Mouse (Mus musculus) neural tube, embryonic 15.5 days (tissue): Measurements from ENCODE around the gene RPS10-NUDT3. TPM values are rescaled to one million over a fixed set of nuclear protein-coding genes. Genes with fewer than 3 reads are reported as not detected.
A peak's percentile ranks its signal among the peaks of the same experiment; 100 is the strongest.
"Not testable (repeated sequence)": the region's sequence is repeated elsewhere in the genome, so short reads cannot be mapped to it uniquely, and the experiment has no call there.

ENCODE experiments used
- ATAC-seq: fragments of 200-750 bp; cut with Nextera tagmentation; 2 replicates; pipeline ENCODE4 v1.8.0; 2017; ENCODE audit warnings: mild to moderate bottlenecking, moderate TSS enrichment, moderate library complexity; ENCODE audit not compliant: low FRiP score
- H3K27ac ChIP-seq: fragments of 300-500 bp; sonication (generic); replicated peaks from 2 replicates; pipeline ENCODE4 v1.5.1; 2015; ENCODE audit warnings: mild to moderate bottlenecking, inconsistent platforms
- H3K27me3 ChIP-seq: fragments of 300-500 bp; sonication (generic); replicated peaks from 2 replicates; pipeline ENCODE4 v1.6.1; 2015; ENCODE audit warnings: inconsistent platforms
- H3K36me3 ChIP-seq: fragments of 300-500 bp; sonication (generic); 2 replicates; pipeline ENCODE4 v1.6.1; 2015; ENCODE audit warnings: inconsistent platforms
- H3K4me1 ChIP-seq: fragments of 300-500 bp; sonication (generic); 2 replicates; pipeline ENCODE4 v1.6.1; 2015; ENCODE audit warnings: inconsistent platforms
- H3K4me2 ChIP-seq: fragments of 300-500 bp; sonication (generic); 2 replicates; pipeline ENCODE4 v1.6.1; 2015; ENCODE audit warnings: inconsistent platforms, mild to moderate bottlenecking, moderate library complexity
- H3K4me3 ChIP-seq: fragments of 300-500 bp; sonication (generic); replicated peaks from 2 replicates; pipeline ENCODE4 v1.5.1; 2015; ENCODE audit warnings: mild to moderate bottlenecking, inconsistent platforms
- H3K9ac ChIP-seq: fragments of 300-500 bp; sonication (generic); replicated peaks from 2 replicates; pipeline ENCODE4 v1.6.1; 2015; ENCODE audit warnings: mild to moderate bottlenecking, inconsistent platforms
- H3K9me3 ChIP-seq: fragments of 300-500 bp; sonication (generic); replicated peaks from 2 replicates; pipeline ENCODE4 v1.6.1; 2016; ENCODE audit warnings: inconsistent platforms
- WGBS: fragments of 180-500 bp; shearing (Covaris S2); methylation state at CpG from one replicate; pipeline ENCODE4 v1.1.7; 2015; ENCODE audit warnings: mixed read lengths; 5-methylcytosine and 5-hydroxymethylcytosine counted together
- polyA plus RNA-seq: library from polyadenylated mRNA; unstranded; fragments of >200 nt; fragmentation: Nextera tagmentation; extraction: Ambion mirVana; gene quantifications from 2 replicates; pipeline ENCODE4 v1.2.1, GENCODE M21; 2015

Gene RPS10-NUDT3
- polyA plus RNA-seq, 1 experiment from 2014 or later, result not detected

DNA sequence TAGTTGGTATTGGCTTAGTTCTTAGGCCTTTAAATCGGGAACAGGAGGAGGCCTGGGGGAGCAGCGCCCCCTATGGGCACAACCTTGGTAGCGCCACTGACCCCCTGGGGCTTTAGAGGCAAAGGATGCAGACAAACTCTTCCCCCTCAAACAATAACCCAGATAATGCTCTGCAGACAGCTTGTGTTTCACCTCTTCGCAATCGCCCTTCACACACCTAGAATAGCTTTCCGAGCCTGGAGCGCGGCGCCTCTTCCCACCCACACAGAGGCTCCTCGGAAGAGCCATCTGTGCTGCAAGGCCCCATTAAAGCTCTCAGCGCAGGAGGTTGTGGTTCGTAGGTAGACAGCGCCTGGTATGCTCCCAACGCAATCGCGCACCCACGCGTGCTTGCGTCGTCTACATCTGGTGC is 3.9 kb upstream of the RPS10-NUDT3 start:
- H3K36me3 ChIP-seq, result no peaks in the 10 kb centered on the region
- no peak for ATAC-seq
- no peak overlapping the region for H3K27ac ChIP-seq
- 86% methylated on average over 20 of the region's 20 CpGs for WGBS
- H3K4me2 ChIP-seq, result no peak overlapping the region
- no peaks in the 10 kb centered on the region for H3K27me3 ChIP-seq
- H3K9me3 ChIP-seq, result no peaks in the 10 kb centered on the region
- no peak overlapping the region for H3K4me3 ChIP-seq
- peaks cover 29% of the 10 kb centered on the region for H3K4me1 ChIP-seq
- H3K9ac ChIP-seq, result no peak overlapping the region

GRCm38 (mm10) chr17:27637333-27637732 is 2.3 kb upstream of the RPS10-NUDT3 start:
- WGBS, result 41% methylated on average over 9 of the region's 9 CpGs
- H3K9me3 ChIP-seq, result no peaks in the 10 kb centered on the region
- peaks cover 35% of the 10 kb centered on the region for H3K4me1 ChIP-seq
- H3K36me3 ChIP-seq, result peaks cover 14% of the 10 kb centered on the region
- H3K27ac ChIP-seq, result no peak overlapping the region
- ATAC-seq, result no peak
- no peak overlapping the region for H3K4me3 ChIP-seq
- H3K9ac ChIP-seq, result no peak overlapping the region
- no peak overlapping the region for H3K4me2 ChIP-seq
- H3K27me3 ChIP-seq, result no peaks in the 10 kb centered on the region

DNA sequence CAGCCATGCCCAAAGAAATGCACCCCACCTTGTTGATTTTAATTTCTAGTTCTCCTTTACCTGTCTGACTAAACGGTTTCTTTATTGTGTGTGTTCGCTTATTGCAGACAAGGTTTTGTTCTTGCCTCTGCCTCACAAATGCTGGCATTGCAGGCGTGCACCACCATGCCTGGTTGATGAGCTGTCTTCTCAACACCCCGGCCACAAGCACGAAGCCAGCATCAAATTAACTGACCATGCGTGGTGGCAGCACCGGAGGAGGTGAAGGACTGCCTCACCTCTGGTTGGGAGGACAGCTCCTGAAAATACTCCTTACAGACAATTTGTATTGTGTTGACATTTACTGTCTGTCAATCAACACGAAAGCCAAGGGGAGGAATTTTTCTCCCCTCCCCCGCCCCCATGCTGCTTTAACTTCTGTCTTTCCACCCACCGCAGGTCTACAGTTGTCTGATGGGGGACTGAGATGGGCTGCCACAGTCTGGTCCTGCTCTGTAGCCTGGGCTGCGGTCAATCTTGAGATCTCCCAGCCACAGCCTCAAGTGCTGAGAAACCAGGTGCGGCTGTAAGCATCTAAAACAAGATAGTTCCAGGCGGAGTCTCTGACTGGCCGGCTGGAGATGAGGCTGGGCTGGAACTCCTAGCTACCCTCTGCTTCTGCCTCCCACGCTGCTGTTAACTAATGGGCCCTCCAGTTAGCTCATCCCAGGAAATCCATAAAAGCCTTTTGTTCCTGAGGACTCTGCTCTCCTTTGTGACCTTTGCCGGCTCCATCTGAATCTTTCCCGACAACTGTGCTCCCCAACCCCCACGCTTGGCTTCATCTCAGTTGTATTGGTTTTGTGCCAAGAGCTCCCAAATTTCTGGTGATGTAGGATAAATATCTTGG is 1.4 kb upstream of the RPS10-NUDT3 start, which contains the start of gene Rps10:
Gene Rps10, minus strand, starts transcription at position 538 of the 889 bp plus-strand sequence.
- peaks cover 24% of the 10 kb centered on the region for H3K36me3 ChIP-seq
- H3K4me1 ChIP-seq, result peaks cover 42% of the 10 kb centered on the region
- H3K27ac ChIP-seq, result peak within 1 kb of the TSS; percentile 86
- 21% methylated on average over 18 of the region's 18 CpGs for WGBS
- ATAC-seq, result no peak
- peak within 1 kb of the TSS; percentile 84 for H3K4me3 ChIP-seq
- peak within 1 kb of the TSS; percentile 53; the same call in 1 of the 2 replicates for H3K9ac ChIP-seq
- H3K9me3 ChIP-seq, result no peaks in the 10 kb centered on the region
- H3K27me3 ChIP-seq, result no peaks in the 10 kb centered on the region
- H3K4me2 ChIP-seq, result peak within 1 kb of the TSS; percentile 85

GRCm38 (mm10) chr17:27635575-27635903 is 517 bp upstream of the RPS10-NUDT3 start:
- 37% methylated on average over 9 of the region's 9 CpGs for WGBS
- peak overlapping the region; percentile 84 for H3K4me3 ChIP-seq
- H3K27ac ChIP-seq, result peak overlapping the region; percentile 86
- peaks cover 42% of the 10 kb centered on the region for H3K4me1 ChIP-seq
- H3K9ac ChIP-seq, result peak overlapping the region; percentile 53
- not testable (repeated sequence) for H3K27me3 ChIP-seq, H3K9me3 ChIP-seq, ATAC-seq
- peak overlapping the region; percentile 85 for H3K4me2 ChIP-seq
- H3K36me3 ChIP-seq, result peaks cover 32% of the 10 kb centered on the region

DNA sequence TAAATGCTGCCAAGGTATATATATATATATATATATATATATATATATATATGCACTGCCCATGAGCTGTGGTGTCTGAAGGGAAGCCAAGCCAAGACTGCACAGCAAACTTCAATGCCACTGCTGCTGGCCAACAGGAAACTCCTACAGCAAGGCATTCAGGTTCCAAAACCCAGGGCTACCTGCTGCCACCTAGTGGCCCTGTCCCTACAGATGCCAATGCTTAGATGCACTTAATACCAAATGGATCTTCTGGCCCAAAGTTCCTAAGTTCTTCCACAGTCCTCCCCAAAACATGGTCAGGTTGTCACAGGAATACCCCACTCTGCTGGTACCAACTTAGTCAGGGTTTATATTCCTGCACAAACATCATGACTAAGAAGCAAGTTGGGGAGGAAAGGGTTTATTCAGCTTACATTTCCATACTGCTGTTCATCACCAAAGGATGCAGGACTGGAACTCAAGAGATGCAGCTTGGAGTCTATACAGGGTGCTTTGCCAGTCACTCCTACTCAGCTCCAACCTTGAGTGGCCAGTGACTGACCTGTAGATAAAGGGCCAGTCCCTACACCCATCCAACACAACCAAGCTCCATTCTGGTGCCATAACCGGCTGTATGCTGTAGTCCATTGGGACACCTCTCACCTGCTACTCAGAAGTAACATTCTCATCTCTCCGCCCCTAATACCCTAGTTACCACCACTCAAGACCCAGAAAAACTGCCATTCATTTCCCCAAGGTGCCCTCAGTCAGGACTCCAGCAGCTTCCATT is 5.6 kb downstream of the RPS10-NUDT3 start:
- peaks cover 43% of the 10 kb centered on the region for H3K36me3 ChIP-seq
- peak overlapping the region; percentile 28 for H3K27ac ChIP-seq
- no peak overlapping the region for H3K4me3 ChIP-seq
- no peak for ATAC-seq
- no peaks in the 10 kb centered on the region for H3K9me3 ChIP-seq
- no peak overlapping the region for H3K4me2 ChIP-seq
- peaks cover 32% of the 10 kb centered on the region for H3K4me1 ChIP-seq
- H3K9ac ChIP-seq, result no peak overlapping the region
- 62% methylated on average over 2 of the region's 2 CpGs for WGBS
- H3K27me3 ChIP-seq, result no peaks in the 10 kb centered on the region

- Histone ChIP-seq H3K27ac (no peak overlapping the region), H3K4me3 (no peak overlapping the region), H3K36me3 (peaks cover 38% of the 10 kb centered on the region), H3K4me2 (no peak overlapping the region), H3K9ac (no peak overlapping the region), H3K9me3 (no peaks in the 10 kb centered on the region), H3K4me1 (peaks cover 30% of the 10 kb centered on the region), H3K27me3 (no peaks in the 10 kb centered on the region)
- no peak for ATAC-seq
- WGBS, result 89% methylated on average over 8 of the region's 8 CpGs
Measured at GRCm38 (mm10) chr17:27628376-27628775, 6.6 kb downstream of the RPS10-NUDT3 start.

GRCm38 (mm10) chr17:27627451-27627850 is 7.6 kb downstream of the RPS10-NUDT3 start:
- Histone ChIP-seq H3K9ac (no peak overlapping the region), H3K4me3 (no peak overlapping the region), H3K36me3 (peaks cover 29% of the 10 kb centered on the region), H3K27me3 (no peaks in the 10 kb centered on the region), H3K9me3 (no peaks in the 10 kb centered on the region), H3K27ac (no peak overlapping the region; the same call in 1 of the 2 replicates), H3K4me2 (no peak overlapping the region), H3K4me1 (peaks cover 21% of the 10 kb centered on the region)
- WGBS, result 49% methylated on average over 5 of the region's 5 CpGs
- ATAC-seq, result no peak

GRCm38 (mm10) chr17:27626681-27627080 is 8.3 kb downstream of the RPS10-NUDT3 start:
- Histone ChIP-seq H3K4me1 (peaks cover 15% of the 10 kb centered on the region), H3K4me3 (no peak overlapping the region), H3K9me3 (no peaks in the 10 kb centered on the region), H3K9ac (no peak overlapping the region), H3K27me3 (no peaks in the 10 kb centered on the region), H3K36me3 (peaks cover 22% of the 10 kb centered on the region), H3K4me2 (no peak overlapping the region), H3K27ac (peak overlapping the region; percentile 65)
- peak; percentile 22 for ATAC-seq
- WGBS, result 14% methylated on average over 5 of the region's 5 CpGs

DNA sequence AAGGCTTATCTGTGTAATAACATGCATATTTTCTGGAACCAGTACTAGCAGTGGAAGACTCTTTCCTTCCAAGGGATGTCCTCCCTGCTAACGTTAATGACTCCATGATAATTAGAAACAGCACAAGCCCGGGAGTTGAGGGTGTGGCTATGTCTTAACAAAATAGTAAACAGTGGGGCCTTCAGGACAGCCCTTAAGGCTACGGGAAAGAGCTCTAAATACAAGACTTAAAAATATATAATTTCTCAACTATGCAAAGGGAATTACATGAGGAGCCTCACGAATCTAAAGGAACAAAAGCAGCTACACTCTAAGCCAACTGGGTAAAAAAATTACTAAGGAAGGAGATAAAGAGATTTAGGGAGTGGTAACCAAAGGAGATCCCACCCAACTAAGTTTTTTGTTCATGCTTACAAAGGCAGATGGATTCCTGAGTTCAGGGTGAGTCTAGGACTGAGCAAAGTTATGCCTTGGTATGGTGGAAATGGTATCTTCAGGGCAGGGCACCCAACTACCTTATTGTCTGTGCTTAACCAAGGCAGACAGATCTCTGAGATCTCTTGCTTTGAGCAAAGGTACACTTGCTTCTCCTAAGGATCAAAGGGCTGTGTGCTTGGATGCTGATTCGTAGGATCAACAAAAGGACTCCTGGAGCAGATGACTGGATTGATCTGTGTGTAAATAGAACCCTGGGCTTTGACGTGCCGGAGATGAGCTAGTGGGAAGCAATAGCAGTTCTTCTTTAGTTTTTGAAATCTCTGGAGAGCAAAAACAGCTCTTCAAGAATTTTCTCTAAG is 9.4 kb downstream of the RPS10-NUDT3 start:
- H3K4me2 ChIP-seq, result no peak overlapping the region
- peaks cover 11% of the 10 kb centered on the region for H3K36me3 ChIP-seq
- H3K9ac ChIP-seq, result no peak overlapping the region
- peaks cover 22% of the 10 kb centered on the region for H3K4me1 ChIP-seq
- H3K27me3 ChIP-seq, result no peaks in the 10 kb centered on the region
- H3K27ac ChIP-seq, result no peak overlapping the region
- no peak for ATAC-seq
- H3K4me3 ChIP-seq, result no peak overlapping the region
- H3K9me3 ChIP-seq, result no peaks in the 10 kb centered on the region
- 43% methylated on average over 7 of the region's 7 CpGs for WGBS

GRCm38 (mm10) chr17:27623360-27624326 is 11.4 kb downstream of the RPS10-NUDT3 start, which contains the start of gene Nudt3:
Nudt3 (minus strand) TSS chr17:27623495.
- Histone ChIP-seq H3K4me3 (peak within 1 kb of the TSS; percentile 82), H3K27ac (peak within 1 kb of the TSS; percentile 99), H3K36me3 (no peaks in the 10 kb centered on the region; the same call in 1 of the 2 replicates), H3K27me3 (no peaks in the 10 kb centered on the region), H3K4me2 (peak within 1 kb of the TSS; percentile 78), H3K9me3 (no peaks in the 10 kb centered on the region), H3K4me1 (peaks cover 41% of the 10 kb centered on the region), H3K9ac (peak within 1 kb of the TSS; percentile 99)
- ATAC-seq, result peak; percentile 91
- WGBS, result 7% methylated on average over 90 of the region's 91 CpGs
